Mouse (Mus musculus): Measurements from ENCODE around the gene Pdzd7. TPM values are rescaled to one million over a fixed set of nuclear protein-coding genes. Genes with fewer than 3 reads are reported as not detected.

Gene Pdzd7
- total RNA-seq, 2 experiments from 2014 or later: 12.4 to 19.5 TPM

GRCm38 (mm10) chr19:45012219-45012618 lies 33.3 kb downstream of the Pdzd7 start:
- no peak for DNase-seq

GRCm38 (mm10) chr19:45010646-45011045 lies 34.9 kb downstream of the Pdzd7 start:
- no peak for DNase-seq

- no peak for DNase-seq
These were observed 37.9 kb downstream of the Pdzd7 start for GRCm38 (mm10) chr19:45007425-45008191.

- DNase-seq: no peak
These were observed 38.5 kb downstream of the Pdzd7 start for GRCm38 (mm10) chr19:45007021-45007420.

GRCm38 (mm10) chr19:45005957-45006712 lies 39.4 kb downstream of the Pdzd7 start, which contains the start of gene Mrpl43:
Mrpl43 (minus strand) TSS chr19:45006442.
- peak; percentile 99 for DNase-seq

- no peak for DNase-seq
These were observed 40.1 kb downstream of the Pdzd7 start, which contains the start of gene Twnk for GRCm38 (mm10) chr19:45005444-45005843. Twnk (plus strand) TSS chr19:45005663.

- DNase-seq: no peak
These were observed 41.6 kb downstream of the Pdzd7 start for GRCm38 (mm10) chr19:45003740-45004516.

- no peak for DNase-seq
These were observed 43.2 kb downstream of the Pdzd7 start for GRCm38 (mm10) chr19:45002301-45002700.

GRCm38 (mm10) chr19:44999647-45000046 lies 45.9 kb downstream of the Pdzd7 start:
- no peak for DNase-seq

GRCm38 (mm10) chr19:44997786-44998185 lies 47.7 kb downstream of the Pdzd7 start:
- DNase-seq: no peak

- no peak for DNase-seq
These were observed 52.8 kb downstream of the Pdzd7 start for GRCm38 (mm10) chr19:44992712-44993111.

GRCm38 (mm10) chr19:44992246-44992645 lies 53.3 kb downstream of the Pdzd7 start:
- DNase-seq: no peak

GRCm38 (mm10) chr19:44991031-44991430 lies 54.5 kb downstream of the Pdzd7 start:
- DNase-seq: no peak

- no peak for DNase-seq
These were observed 55.7 kb downstream of the Pdzd7 start for GRCm38 (mm10) chr19:44989567-44990495.

- DNase-seq: peak; percentile 36
These were observed 56.5 kb downstream of the Pdzd7 start, which contains the start of gene Sema4g for GRCm38 (mm10) chr19:44988831-44989566. Sema4g (plus strand) TSS chr19:44989101.

- DNase-seq: no peak
These were observed 57.2 kb downstream of the Pdzd7 start for GRCm38 (mm10) chr19:44988321-44988720.

- DNase-seq: no peak
These were observed 57.7 kb downstream of the Pdzd7 start for GRCm38 (mm10) chr19:44987851-44988250.

GRCm38 (mm10) chr19:44987004-44987403 lies 58.5 kb downstream of the Pdzd7 start:
- DNase-seq: no peak

GRCm38 (mm10) chr19:44985159-44985988 lies 60.1 kb downstream of the Pdzd7 start:
- no peak for DNase-seq

- DNase-seq: no peak
These were observed 61.1 kb downstream of the Pdzd7 start for GRCm38 (mm10) chr19:44984420-44984819.
